Mouse (Mus musculus) naive thymus-derived CD4-positive, alpha-beta T cell, adult 2 months (primary cell): Measurements from ENCODE around the gene Nme2.

ENCODE experiments used
- DNase-seq: peaks from one replicate; pipeline ENCODE4 v3.0.0-alpha.2; 2011; ENCODE audit warnings: low read depth

The Nme2 gene

GRCm38 (mm10) chr11:93956159-93956558 lies at the start of gene Nme2:
TSS of gene Nme2 (minus strand) at chr11:93956259.
- DNase-seq: no peak

- DNase-seq: no peak
Measured at GRCm38 (mm10) chr11:94003346-94003745, 47.3 kb upstream of the Nme2 start.

- DNase-seq: no peak
Measured at GRCm38 (mm10) chr11:93999276-93999675, 43.2 kb upstream of the Nme2 start.

DNA sequence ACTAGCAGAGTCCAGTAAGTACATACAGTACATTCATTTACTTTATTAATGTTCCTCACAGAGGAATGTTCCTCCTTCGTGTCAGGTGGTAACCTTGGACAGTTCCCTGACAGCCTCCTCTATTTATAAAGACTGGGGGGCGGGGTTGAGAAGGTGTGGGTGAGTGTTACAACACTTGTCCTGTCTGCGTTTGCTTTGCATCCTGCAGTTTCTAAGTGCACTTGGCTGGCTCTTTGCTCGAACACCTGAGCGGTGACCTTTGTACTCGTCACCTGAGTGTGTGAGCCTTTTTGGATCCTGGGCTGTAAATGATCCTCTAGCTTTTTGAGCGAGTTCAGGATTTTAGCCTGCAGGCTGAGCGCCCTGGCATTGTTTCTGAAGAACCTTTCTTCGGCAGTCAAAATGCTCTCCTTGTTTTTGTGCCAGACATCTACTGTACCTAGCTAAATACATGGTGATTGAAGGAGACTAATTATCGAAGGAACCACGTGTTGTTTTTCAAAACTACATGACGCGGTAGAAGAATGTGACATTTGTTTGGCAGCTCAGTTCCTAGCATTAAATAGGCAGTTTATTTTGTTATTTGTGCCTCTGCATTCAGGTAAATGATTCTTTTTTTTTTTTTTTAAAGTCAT lies 41.2 kb upstream of the Nme2 start:
- DNase-seq: no peak

DNA sequence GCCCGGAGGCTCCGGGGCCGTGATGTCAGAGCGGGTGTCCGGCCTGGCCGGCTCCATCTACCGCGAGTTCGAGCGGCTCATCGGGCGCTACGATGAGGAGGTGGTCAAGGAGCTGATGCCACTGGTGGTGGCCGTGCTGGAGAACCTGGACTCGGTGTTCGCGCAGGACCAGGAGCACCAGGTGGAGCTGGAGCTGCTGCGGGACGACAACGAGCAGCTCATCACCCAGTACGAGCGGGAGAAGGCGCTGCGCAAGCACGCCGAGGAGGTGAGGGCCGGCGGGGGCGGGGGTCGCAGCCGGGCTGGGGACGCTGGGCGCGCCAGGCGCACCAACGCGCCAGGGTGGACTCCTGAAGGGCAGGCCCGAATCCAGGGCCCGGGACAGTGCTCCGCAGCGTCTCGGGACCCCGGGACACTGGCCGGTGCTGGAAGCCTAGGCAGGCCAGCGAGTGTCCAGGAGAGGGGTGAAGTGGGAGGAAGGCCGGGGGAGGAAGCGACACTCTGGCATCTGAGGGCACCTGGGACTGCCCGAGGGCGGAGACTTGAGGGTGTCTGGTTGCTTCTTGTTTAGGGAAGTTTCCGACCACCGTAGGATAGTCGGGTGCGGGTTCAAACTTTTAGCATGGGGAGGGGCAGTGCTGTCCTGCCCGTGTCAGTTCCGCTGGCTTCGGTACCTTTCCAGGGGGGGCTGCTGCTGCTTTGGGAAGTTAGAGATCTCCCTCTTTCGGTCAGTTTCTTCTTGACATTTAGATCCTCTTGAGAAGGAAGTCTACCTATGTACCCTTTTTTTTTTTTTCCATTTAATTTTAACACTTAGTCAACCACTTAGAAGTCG lies 40.5 kb upstream of the Nme2 start:
- DNase-seq: peak; percentile 71

DNA sequence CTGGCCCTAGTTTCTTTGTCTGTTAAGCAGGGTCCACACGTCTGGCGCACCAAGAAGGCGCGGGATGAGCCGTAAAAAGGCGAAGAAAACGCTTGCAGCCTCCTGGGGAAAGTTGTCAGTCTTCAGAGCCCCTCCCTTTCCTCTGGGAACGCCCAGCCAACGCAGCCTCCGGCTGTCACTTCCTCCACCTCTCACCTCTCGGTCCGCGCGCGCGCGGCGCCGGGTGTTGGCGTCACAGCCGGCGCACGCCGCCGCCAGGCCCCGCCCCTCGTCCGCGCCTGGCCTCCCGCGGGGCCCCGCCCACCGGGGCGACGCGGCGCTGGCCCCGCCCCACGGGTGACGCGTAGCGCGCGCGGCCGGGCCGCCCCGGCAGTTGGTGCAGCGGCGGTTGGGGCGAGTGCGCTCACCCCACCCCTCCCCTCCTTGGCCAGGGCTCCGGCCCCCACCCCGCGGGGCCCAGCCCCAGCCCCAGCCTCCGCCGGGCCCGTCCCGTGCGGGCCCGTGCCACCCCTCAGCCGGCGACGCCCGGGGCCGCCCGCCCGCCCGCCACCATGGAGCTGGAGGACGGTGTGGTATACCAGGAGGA lies 39.8 kb upstream of the Nme2 start, which contains the start of gene Spag9:
Gene Spag9 (plus strand): TSS at position 372 of the 586 bp plus-strand sequence.
- peak; percentile 97 for DNase-seq

GRCm38 (mm10) chr11:93995111-93995719 lies 39.2 kb upstream of the Nme2 start:
- DNase-seq: peak; percentile 91

GRCm38 (mm10) chr11:93994531-93994930 lies 38.5 kb upstream of the Nme2 start:
- peak; percentile 34 for DNase-seq

DNA sequence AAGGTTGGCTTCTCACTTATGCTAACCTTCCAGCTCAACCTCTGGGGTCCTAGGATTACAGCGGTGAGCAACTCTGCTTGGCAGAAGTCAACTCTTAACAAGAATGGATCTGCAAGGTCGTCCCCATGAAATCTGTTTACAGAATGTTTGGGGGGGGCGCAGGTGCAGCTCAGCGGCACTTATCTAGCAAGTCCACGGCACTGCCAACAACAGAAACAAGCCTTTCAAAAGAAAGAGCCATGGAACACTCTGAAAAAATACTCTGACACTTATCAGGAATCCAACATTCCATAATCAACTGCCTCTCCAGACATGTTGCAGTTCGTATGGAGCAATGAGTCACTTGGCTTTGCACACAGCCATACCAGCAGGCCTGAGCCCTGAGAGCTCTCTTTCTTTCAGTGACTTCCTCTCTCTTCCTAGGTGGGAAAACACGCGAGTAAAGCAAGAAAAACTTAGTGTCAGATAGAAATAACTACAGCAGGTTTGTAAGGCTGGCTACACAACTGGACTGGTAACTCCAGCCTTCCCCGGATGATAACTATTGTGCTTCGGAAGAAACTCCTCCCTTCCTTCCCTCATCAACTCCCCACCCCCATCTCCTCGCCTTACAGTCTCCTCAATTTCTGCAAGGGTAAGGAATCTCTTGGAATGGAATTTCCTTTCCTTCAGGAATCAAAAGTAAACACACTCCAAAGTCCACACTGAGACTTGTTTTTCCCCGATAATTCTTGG lies 32.4 kb upstream of the Nme2 start:
- no peak for DNase-seq

DNA sequence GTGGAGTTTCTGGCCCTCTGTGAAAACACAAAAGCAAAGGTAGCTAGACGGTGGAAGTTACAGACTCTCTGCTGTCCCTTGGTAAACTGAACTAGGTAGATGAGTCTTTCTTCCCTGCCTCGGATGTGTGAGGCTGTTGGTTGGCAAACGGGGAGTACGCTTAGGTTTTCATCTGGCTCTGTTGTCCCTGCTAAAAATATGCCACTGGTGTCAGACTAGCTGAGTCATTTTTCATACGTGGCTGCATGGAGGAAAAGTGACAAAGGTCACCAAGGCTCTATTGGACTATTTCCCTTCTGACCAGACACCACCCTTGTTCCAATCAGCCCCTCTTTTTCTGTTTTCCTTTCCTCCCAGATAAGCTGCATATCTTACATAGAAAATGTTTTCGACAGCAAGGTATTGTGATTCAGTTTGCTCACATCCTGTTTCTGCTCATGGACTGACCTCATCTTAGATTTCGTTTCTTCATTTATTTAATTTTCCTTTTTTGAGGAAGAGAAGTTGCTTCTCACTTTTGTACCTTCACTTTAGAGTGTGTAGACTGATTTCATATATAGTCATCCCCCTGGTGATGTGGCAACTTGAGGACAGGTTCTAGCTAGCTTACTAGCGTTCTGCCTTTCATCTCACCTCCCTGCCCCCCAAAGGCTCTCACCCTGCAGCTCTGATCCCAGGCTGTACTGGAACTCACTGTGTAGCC lies 31.7 kb upstream of the Nme2 start:
- DNase-seq: no peak

DNA sequence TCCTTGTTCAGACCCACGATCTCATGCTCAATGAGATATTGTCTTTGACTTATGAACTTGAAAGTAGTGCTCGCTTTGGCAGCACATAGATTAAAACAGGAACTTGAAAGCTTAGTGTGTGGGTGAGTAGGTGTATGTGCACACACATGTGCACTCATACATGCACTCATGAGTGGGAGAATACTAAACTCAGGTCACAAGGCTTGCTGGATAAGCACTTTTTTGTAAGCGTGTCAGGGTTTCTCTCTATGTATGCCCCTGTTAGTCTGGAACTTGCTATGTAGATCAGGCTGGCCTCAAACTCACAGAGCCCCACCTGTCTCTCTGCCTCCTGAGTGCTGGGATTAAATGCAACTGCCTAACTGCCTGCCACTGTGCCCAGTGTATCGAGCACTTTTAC lies 31.0 kb upstream of the Nme2 start:
- no peak for DNase-seq

GRCm38 (mm10) chr11:93986298-93986697 lies 30.2 kb upstream of the Nme2 start:
- no peak for DNase-seq

DNA sequence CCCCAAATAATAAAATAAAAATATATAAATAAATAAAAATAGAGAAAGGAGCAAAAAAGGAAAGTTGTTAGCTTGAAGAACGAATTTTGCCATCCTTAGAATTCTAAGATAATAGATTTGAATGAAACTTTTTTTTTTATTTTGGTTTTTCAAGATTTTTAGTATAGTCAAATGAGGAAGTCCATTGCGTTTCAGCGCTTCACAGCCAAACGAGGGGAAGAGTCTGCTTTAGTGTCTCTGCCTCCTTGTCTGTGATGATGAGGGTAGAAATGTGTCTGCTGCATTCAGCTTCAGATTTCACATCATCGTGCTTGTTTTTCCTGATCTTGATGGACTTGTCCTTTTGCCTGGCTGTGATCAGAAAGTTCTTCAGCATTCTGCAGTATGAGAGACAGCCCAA lies 29.2 kb upstream of the Nme2 start:
- DNase-seq: no peak

- DNase-seq: no peak
Measured at GRCm38 (mm10) chr11:93984619-93985018, 28.6 kb upstream of the Nme2 start.

DNA sequence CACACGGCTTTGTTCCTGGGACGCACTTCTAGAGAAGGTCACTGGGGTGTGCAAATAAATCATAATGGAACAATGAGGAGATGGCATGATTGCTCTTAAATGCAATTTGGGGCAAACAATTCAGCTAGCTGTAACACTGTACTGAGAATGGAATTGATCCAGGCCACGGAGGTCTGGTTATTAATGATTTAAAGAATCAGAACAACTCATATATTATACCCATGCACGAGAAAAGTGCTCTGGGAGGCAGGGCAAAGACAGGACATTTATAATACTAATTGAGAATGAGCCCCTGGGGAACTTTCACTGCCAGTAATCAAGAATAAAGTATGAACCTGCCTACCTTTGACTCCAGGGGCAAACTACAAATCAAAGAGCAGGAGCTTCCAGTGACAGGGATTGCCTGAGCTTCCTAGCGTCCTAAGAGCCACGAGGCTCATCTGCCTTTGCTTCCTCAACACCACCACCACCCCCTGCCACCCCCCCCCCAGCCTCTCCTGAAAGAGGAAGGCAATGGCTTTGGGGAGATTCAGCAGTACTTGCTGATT lies 23.5 kb upstream of the Nme2 start:
- DNase-seq: no peak

- DNase-seq: no peak
Measured at GRCm38 (mm10) chr11:93972951-93973350, 16.9 kb upstream of the Nme2 start.

- DNase-seq: no peak
Measured at GRCm38 (mm10) chr11:93969799-93970198, 13.7 kb upstream of the Nme2 start.

DNA sequence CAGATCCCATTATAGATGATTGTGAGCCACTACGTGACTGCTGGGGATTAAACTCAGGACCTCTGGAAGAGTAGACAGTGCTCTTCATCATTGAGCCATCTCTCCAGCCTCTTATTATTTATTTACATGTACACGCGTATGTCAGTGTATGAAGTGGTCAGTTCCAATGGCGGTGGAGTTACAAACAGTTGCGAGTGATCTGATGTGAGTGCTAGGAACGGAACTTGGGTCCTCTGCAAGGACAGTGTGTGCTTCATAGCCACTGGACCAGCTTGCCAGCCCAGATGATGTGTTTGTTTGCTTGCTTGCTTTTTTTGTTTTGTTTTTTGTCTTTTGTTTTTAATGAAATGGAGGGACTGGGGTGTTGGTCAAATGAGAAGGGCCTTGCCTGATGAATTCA lies 13.1 kb upstream of the Nme2 start:
- DNase-seq: no peak

DNA sequence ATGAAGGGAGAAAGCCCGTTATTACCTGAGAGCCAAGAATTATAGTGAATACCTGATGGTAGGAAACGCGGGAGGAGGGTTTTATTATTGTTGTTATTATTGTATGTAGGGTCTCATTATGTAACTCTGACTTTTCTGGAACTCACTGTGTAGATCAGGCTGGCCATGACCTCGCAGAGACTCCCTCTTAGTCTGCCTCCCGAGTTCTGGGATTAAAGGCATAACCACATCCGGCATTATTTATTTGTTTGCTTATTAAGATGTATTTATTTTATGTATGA lies 12.7 kb upstream of the Nme2 start:
- no peak for DNase-seq

DNA sequence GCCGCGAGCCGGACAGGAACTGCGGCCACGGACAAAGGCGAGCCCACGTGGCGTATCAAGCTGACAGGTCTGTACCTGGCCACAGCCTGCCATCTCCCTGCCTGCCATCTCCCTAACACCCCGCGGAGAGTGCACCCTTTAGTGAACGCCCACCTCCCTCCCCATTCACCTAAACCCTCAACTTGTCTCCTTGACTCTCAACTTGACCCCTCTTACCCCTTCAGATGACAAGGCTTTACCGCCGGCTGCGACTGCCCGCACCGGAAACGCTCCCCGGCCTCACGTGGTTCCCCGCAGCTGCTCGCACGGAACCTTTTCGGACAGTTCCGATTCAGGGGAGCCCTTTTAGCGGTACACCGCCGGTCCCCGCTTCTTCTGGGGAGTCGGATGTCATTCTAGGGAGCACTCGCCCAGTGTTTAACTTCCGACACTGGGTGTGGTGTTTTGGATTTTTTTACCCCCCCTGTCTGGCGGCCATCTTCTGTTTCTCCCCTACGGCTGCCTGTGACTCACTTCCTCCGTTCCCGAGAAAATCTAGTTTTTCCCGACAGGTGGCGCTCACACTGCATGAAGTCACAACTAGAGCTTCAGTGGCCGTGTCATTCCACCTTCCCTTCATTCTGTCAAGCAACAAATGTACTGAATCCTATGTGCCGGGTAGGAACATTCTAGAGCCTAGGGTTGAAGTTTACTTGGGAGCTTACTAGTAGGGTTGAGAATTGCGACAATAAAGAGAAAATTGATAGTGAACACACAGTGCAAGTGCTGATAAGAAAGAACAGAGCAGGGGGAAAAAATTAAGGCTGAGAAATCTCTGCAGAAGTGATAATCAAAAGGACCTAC lies 12.2 kb upstream of the Nme2 start, which contains the start of the genes Gm20390 and Nme1:
Gene Gm20390 (minus strand): TSS at position 289 of the 843 bp plus-strand sequence.
Gene Nme1 (minus strand): TSS at position 517 of the 843 bp plus-strand sequence.
- DNase-seq: peak; percentile 99
